Mouse (Mus musculus): Measurements from ENCODE around the gene Cdkn2b. TPM values are rescaled to one million over a fixed set of nuclear protein-coding genes. Genes with fewer than 3 reads are reported as not detected.

The Cdkn2b gene
- polyA plus RNA-seq, 1 experiment from 2014 or later: 0.54 TPM

GRCm38 (mm10) chr4:89272101-89272718, 38.6 kb downstream of the Cdkn2b start:
- H3K27me3 ChIP-seq (replicated peaks; ENCODE audit: control insufficient read depth, insufficient read depth, low read length): peaks cover 67% of the 10 kb centered on the region
- H3K4me1 ChIP-seq (replicated peaks; ENCODE audit: control insufficient read depth, insufficient read depth, low read length): no peaks in the 10 kb centered on the region; the same call in 1 of the 2 replicates
- 3% methylated on average over 18 of the region's 18 CpGs for WGBS
- no peaks in the 10 kb centered on the region for H3K36me3 ChIP-seq (ENCODE audit: control insufficient read depth, insufficient read depth)
- no peak overlapping the region for H3K27ac ChIP-seq (ENCODE audit: low read length)
- no peak overlapping the region for H3K4me3 ChIP-seq (replicated peaks; ENCODE audit: low read length)
- no peak overlapping the region for H3K4me2 ChIP-seq (ENCODE audit: low read length)
- no peak for ATAC-seq
- H3K9ac ChIP-seq (replicated peaks; ENCODE audit: low read depth, low read length): no peak overlapping the region
- H3K9me3 ChIP-seq (ENCODE audit: control insufficient read depth, low read length): no peaks in the 10 kb centered on the region

GRCm38 (mm10) chr4:89257768-89258167, 53.1 kb downstream of the Cdkn2b start:
- H3K9ac ChIP-seq (replicated peaks; ENCODE audit: low read depth, low read length): no peak overlapping the region
- no peak overlapping the region for H3K27ac ChIP-seq (ENCODE audit: low read length)
- WGBS: 84% methylated on average over 1 of the region's 1 CpGs
- no peak overlapping the region for H3K4me3 ChIP-seq (replicated peaks; ENCODE audit: low read length)
- H3K4me1 ChIP-seq (replicated peaks; ENCODE audit: control insufficient read depth, insufficient read depth, low read length): no peaks in the 10 kb centered on the region
- no peaks in the 10 kb centered on the region for H3K9me3 ChIP-seq (ENCODE audit: control insufficient read depth, low read length)
- H3K36me3 ChIP-seq (ENCODE audit: control insufficient read depth, insufficient read depth): no peaks in the 10 kb centered on the region
- no peak overlapping the region for H3K4me2 ChIP-seq (ENCODE audit: low read length)
- ATAC-seq: no peak
- no peaks in the 10 kb centered on the region for H3K27me3 ChIP-seq (replicated peaks; ENCODE audit: control insufficient read depth, insufficient read depth, low read length)

Other genes starting within 250 kb of the Cdkn2b start
- 24.8 and 31.5 TPM in 2 replicates for gene Mtap, start 173.9 kb downstream of the Cdkn2b start, polyA plus RNA-seq (2015; fragmentation: Nextera tagmentation; extraction: Ambion mirVana)
- gene Cdkn2a, start 16.4 kb downstream of the Cdkn2b start, polyA plus RNA-seq (2015; fragmentation: Nextera tagmentation; extraction: Ambion mirVana): not detected in 2 replicates